Mouse (Mus musculus): ENCODE data around the gene Polr2j. TPM values are rescaled to one million over a fixed set of nuclear protein-coding genes. Genes with fewer than 3 reads are reported as not detected.
"Not testable (repeated sequence)": the region's sequence is repeated elsewhere in the genome, so short reads cannot be mapped to it uniquely, and the experiment has no call there.

Gene Polr2j
- polyA plus RNA-seq, 1 experiment from 2014 or later = 251 TPM

GRCm38 (mm10) chr5:136147704-136148103 lies 31.3 kb downstream of the Polr2j start:
- H3K4me3 ChIP-seq (ENCODE audit: low read depth, low read length) = no peak overlapping the region

GRCm38 (mm10) chr5:136149134-136149576 lies 32.7 kb downstream of the Polr2j start:
- not testable (repeated sequence) for ATAC-seq (ENCODE audit: low read depth); H3K4me3 ChIP-seq (ENCODE audit: low read depth, low read length); H3K36me3 ChIP-seq (ENCODE audit: control insufficient read depth, insufficient read depth, low read length); H3K4me2 ChIP-seq (ENCODE audit: low read depth, low read length); H3K9ac ChIP-seq (replicated peaks; ENCODE audit: low read depth, low read length); H3K27ac ChIP-seq (ENCODE audit: low read depth, low read length); H3K9me3 ChIP-seq (ENCODE audit: control insufficient read depth, low read length); H3K27me3 ChIP-seq (ENCODE audit: control insufficient read depth, insufficient read depth, low read length); H3K4me1 ChIP-seq (ENCODE audit: control insufficient read depth, insufficient read depth, low read length)
- whole genome bisulfite sequencing = 75% methylated on average over 5 of the region's 5 CpGs

More at GRCm38 (mm10) chr5:136147704-136148103, 31.3 kb downstream of the Polr2j start:
- no peaks in the 10 kb centered on the region for H3K4me1 ChIP-seq (ENCODE audit: control insufficient read depth, insufficient read depth, low read length)
- H3K27ac ChIP-seq (ENCODE audit: low read depth, low read length) = no peak overlapping the region
- H3K36me3 ChIP-seq (ENCODE audit: control insufficient read depth, insufficient read depth, low read length) = no peaks in the 10 kb centered on the region
- ATAC-seq (ENCODE audit: low read depth) = no peak
- H3K9ac ChIP-seq (replicated peaks; ENCODE audit: low read depth, low read length) = no peak overlapping the region
- no peak overlapping the region for H3K4me2 ChIP-seq (ENCODE audit: low read depth, low read length)
- no peaks in the 10 kb centered on the region for H3K9me3 ChIP-seq (ENCODE audit: control insufficient read depth, low read length)
- H3K27me3 ChIP-seq (ENCODE audit: control insufficient read depth, insufficient read depth, low read length) = no peaks in the 10 kb centered on the region
- WGBS = 76% methylated on average over 8 of the region's 8 CpGs

DNA sequence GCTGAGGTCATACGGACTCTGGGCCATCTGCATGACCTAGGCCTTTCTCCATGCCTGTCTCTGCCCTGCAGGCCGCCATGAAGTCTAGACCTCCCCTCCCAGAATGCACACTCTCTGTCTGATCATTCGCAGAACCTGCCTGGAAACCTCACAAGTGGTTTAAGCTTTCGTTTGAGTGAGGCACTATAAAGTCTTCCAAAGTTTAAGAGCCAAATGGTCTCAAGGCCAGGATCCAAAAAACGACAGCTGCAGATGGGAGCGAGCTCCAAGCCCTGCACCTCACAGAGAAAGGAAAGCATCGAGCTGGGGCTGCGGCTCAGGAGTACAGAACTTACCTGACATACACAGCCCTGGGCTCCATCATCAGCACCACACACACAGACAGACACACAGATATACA lies 35.9 kb downstream of the Polr2j start:
- Histone ChIP-seq H3K9ac (replicated peaks; ENCODE audit: low read depth, low read length) (no peak overlapping the region), H3K9me3 (ENCODE audit: control insufficient read depth, low read length) (no peaks in the 10 kb centered on the region), H3K27ac (ENCODE audit: low read depth, low read length) (no peak overlapping the region), H3K27me3 (ENCODE audit: control insufficient read depth, insufficient read depth, low read length) (no peaks in the 10 kb centered on the region), H3K4me3 (ENCODE audit: low read depth, low read length) (no peak overlapping the region), H3K36me3 (ENCODE audit: control insufficient read depth, insufficient read depth, low read length) (no peaks in the 10 kb centered on the region), H3K4me1 (ENCODE audit: control insufficient read depth, insufficient read depth, low read length) (no peaks in the 10 kb centered on the region), H3K4me2 (ENCODE audit: low read depth, low read length) (no peak overlapping the region)
- 85% methylated on average over 8 of the region's 8 CpGs for WGBS
- no peak for ATAC-seq (ENCODE audit: low read depth)

DNA sequence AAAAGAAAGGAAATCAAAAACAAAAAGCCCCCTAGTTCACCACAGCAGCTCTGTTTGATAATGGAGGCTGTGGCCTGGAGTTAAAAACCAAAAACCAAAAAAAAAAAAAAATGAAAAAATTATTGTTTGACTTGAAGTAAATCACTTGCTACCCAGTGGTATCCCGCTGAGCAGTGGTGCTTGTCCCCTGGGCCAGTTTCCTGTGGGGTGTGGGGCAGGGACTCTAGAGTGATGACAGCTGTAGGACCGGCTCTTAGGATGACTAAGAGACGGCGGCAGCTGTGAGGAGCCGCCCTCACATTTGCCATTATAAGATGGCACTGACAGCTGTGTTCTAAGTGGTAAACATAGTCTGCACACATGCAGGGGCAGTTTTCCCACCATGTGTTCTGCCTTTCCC lies 39.0 kb downstream of the Polr2j start:
- Histone ChIP-seq H3K4me1 (ENCODE audit: control insufficient read depth, insufficient read depth, low read length) (no peaks in the 10 kb centered on the region), H3K4me2 (ENCODE audit: low read depth, low read length) (no peak overlapping the region), H3K9me3 (ENCODE audit: control insufficient read depth, low read length) (no peaks in the 10 kb centered on the region), H3K36me3 (ENCODE audit: control insufficient read depth, insufficient read depth, low read length) (peaks cover under 1% of the 10 kb centered on the region; the same call in 1 of the 2 replicates), H3K27me3 (ENCODE audit: control insufficient read depth, insufficient read depth, low read length) (no peaks in the 10 kb centered on the region), H3K27ac (ENCODE audit: low read depth, low read length) (no peak overlapping the region), H3K9ac (replicated peaks; ENCODE audit: low read depth, low read length) (no peak overlapping the region), H3K4me3 (ENCODE audit: low read depth, low read length) (no peak overlapping the region)
- no peak for ATAC-seq (ENCODE audit: low read depth)
- WGBS = 78% methylated on average over 5 of the region's 5 CpGs

- H3K27me3 ChIP-seq (ENCODE audit: control insufficient read depth, insufficient read depth, low read length); H3K9me3 ChIP-seq (ENCODE audit: control insufficient read depth, low read length); ATAC-seq (ENCODE audit: low read depth); H3K4me3 ChIP-seq (ENCODE audit: low read depth, low read length); H3K27ac ChIP-seq (ENCODE audit: low read depth, low read length); H3K4me2 ChIP-seq (ENCODE audit: low read depth, low read length); H3K36me3 ChIP-seq (ENCODE audit: control insufficient read depth, insufficient read depth, low read length); H3K9ac ChIP-seq (replicated peaks; ENCODE audit: low read depth, low read length); H3K4me1 ChIP-seq (ENCODE audit: control insufficient read depth, insufficient read depth, low read length): not testable (repeated sequence)
- WGBS = 92% methylated on average over 10 of the region's 12 CpGs
These were observed 43.7 kb downstream of the Polr2j start for GRCm38 (mm10) chr5:136160084-136160483.

DNA sequence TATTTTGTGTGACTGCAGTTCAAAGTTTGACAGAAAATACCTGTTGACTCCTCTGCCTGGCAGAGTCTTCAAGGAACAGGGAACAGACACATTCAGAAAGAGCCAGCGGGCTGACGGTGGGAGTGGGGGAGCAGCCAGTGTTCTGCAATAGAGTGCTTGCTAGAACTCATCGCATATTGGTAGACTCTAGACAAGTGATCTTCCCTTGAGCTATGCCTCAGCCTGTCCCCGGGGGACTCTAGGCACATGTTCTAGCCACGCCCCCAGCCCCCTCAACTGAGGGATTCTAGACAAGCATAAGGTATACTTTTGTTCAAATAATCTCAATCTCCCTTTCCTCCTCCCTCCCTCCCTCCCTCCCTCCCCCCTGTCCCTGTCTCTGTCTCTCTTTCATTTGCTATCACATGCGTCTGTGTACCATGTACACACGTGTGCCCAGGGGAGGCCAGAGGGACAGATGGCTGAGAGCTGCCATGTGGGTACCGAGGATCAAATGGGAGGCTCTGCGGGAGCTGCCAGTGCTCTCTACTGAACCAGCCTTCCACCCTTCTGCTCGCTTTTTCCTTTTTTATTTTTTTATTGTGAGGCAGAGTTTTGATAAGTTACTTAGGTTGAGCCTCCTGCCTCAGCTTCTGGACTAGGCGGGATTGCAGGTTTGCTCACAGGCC lies 47.5 kb downstream of the Polr2j start:
- Histone ChIP-seq H3K4me2 (ENCODE audit: low read depth, low read length) (no peak overlapping the region), H3K4me1 (ENCODE audit: control insufficient read depth, insufficient read depth, low read length) (no peaks in the 10 kb centered on the region), H3K27ac (ENCODE audit: low read depth, low read length) (no peak overlapping the region), H3K9ac (replicated peaks; ENCODE audit: low read depth, low read length) (no peak overlapping the region), H3K4me3 (ENCODE audit: low read depth, low read length) (no peak overlapping the region), H3K36me3 (ENCODE audit: control insufficient read depth, insufficient read depth, low read length) (peaks cover 8% of the 10 kb centered on the region), H3K9me3 (ENCODE audit: control insufficient read depth, low read length) (no peaks in the 10 kb centered on the region), H3K27me3 (ENCODE audit: control insufficient read depth, insufficient read depth, low read length) (no peaks in the 10 kb centered on the region)
- 57% methylated on average over 11 of the region's 11 CpGs for WGBS
- no peak for ATAC-seq (ENCODE audit: low read depth)

GRCm38 (mm10) chr5:136165246-136165645 lies 48.8 kb downstream of the Polr2j start:
- H3K4me3 ChIP-seq (ENCODE audit: low read depth, low read length) = no peak overlapping the region
- H3K9me3 ChIP-seq (ENCODE audit: control insufficient read depth, low read length) = no peaks in the 10 kb centered on the region
- ATAC-seq (ENCODE audit: low read depth) = no peak
- H3K36me3 ChIP-seq (ENCODE audit: control insufficient read depth, insufficient read depth, low read length) = peaks cover 8% of the 10 kb centered on the region
- WGBS = 69% methylated on average over 8 of the region's 8 CpGs
- peaks cover 4% of the 10 kb centered on the region; the same call in 1 of the 2 replicates for H3K4me1 ChIP-seq (ENCODE audit: control insufficient read depth, insufficient read depth, low read length)
- no peak overlapping the region for H3K27ac ChIP-seq (ENCODE audit: low read depth, low read length)
- H3K4me2 ChIP-seq (ENCODE audit: low read depth, low read length) = no peak overlapping the region
- no peaks in the 10 kb centered on the region for H3K27me3 ChIP-seq (ENCODE audit: control insufficient read depth, insufficient read depth, low read length)
- no peak overlapping the region for H3K9ac ChIP-seq (replicated peaks; ENCODE audit: low read depth, low read length)

DNA sequence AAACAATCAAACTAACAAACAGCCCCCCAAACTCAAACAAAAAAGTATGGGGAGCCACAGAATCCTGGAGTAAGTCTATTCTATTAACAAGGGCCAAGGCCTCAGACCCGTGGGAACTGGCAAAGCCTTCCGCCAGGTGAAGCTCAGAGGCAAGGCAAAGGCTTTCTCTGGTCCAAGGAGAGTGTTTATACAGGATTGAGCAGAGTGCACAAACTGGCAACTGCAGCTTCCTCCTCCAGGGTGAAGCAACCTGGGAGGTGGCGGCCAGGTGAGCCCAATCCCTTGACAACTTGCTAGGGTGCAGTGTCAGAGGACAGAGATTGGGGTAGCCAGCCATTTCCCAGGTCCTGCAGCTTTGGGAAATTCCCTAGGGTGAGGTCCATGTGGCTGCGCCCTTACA lies 50.9 kb downstream of the Polr2j start:
- 94% methylated on average over 4 of the region's 4 CpGs for WGBS
- no peak overlapping the region for H3K9ac ChIP-seq (replicated peaks; ENCODE audit: low read depth, low read length)
- no peaks in the 10 kb centered on the region for H3K9me3 ChIP-seq (ENCODE audit: control insufficient read depth, low read length)
- ATAC-seq (ENCODE audit: low read depth) = no peak
- peaks cover 13% of the 10 kb centered on the region for H3K4me1 ChIP-seq (ENCODE audit: control insufficient read depth, insufficient read depth, low read length)
- H3K27ac ChIP-seq (ENCODE audit: low read depth, low read length) = no peak overlapping the region
- no peak overlapping the region for H3K4me2 ChIP-seq (ENCODE audit: low read depth, low read length)
- H3K27me3 ChIP-seq (ENCODE audit: control insufficient read depth, insufficient read depth, low read length) = no peaks in the 10 kb centered on the region
- no peaks in the 10 kb centered on the region for H3K36me3 ChIP-seq (ENCODE audit: control insufficient read depth, insufficient read depth, low read length)
- H3K4me3 ChIP-seq (ENCODE audit: low read depth, low read length) = no peak overlapping the region

DNA sequence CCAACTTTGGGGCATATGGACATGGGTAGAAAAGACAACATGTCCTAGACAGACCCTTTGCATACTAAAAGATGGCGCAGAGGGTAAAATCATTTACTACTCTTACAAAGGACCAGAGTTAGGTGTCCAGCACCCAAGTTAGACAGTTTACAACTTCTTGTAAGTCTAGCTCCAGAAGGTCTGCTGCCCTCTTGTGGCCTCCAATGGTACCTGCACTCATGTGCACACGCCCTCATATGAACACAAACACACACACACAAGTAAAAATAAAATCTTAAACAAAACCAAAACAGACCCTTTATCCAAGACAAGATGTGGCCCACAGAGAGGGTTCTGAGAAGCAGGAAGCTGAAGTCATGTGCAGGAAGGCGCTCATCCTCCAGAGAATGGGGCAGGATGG lies 51.6 kb downstream of the Polr2j start:
- H3K4me1 ChIP-seq (ENCODE audit: control insufficient read depth, insufficient read depth, low read length) = peaks cover 13% of the 10 kb centered on the region
- no peaks in the 10 kb centered on the region for H3K27me3 ChIP-seq (ENCODE audit: control insufficient read depth, insufficient read depth, low read length)
- 92% methylated on average over 3 of the region's 3 CpGs for WGBS
- H3K4me3 ChIP-seq (ENCODE audit: low read depth, low read length) = no peak overlapping the region
- no peak overlapping the region for H3K9ac ChIP-seq (replicated peaks; ENCODE audit: low read depth, low read length)
- H3K36me3 ChIP-seq (ENCODE audit: control insufficient read depth, insufficient read depth, low read length) = no peaks in the 10 kb centered on the region
- no peak overlapping the region for H3K4me2 ChIP-seq (ENCODE audit: low read depth, low read length)
- no peak overlapping the region for H3K27ac ChIP-seq (ENCODE audit: low read depth, low read length)
- no peaks in the 10 kb centered on the region for H3K9me3 ChIP-seq (ENCODE audit: control insufficient read depth, low read length)
- no peak for ATAC-seq (ENCODE audit: low read depth)

All from neural tube, embryonic 14.5 days (tissue).